Mouse (Mus musculus): ENCODE data around the gene G6pc3. TPM values are rescaled to one million over a fixed set of nuclear protein-coding genes. Genes with fewer than 3 reads are reported as not detected.

Gene G6pc3
- polyA plus RNA-seq, 1 experiment from 2014 or later = 46.0 TPM

DNA sequence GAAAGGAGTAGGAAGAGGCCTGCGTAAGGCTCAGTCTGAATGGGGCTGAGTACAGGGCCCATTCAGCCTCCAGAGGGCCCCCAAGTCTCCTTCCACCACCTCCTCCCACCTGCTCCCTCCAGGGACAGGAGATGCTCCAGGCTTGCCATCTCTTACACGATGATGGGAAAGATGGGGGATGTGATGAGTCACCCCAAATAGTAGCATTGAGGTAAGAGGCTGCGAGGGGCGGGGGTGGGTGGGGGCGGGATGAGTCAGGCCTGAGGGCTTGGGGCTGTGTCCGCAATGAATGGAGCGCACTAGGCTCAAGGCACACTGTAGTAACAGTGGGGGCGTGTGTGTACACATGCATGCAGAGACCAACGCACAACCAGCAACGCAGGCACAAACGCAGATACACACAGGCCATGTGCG, 12.0 kb downstream of the G6pc3 start:
- WGBS = 78% methylated on average over 12 of the region's 12 CpGs
- ATAC-seq (ENCODE audit: low FRiP score, low TSS enrichment) = no peak
- H3K27me3 ChIP-seq (ENCODE audit: insufficient read depth, low read length) = no peaks in the 10 kb centered on the region
- no peaks in the 10 kb centered on the region for H3K4me1 ChIP-seq (ENCODE audit: insufficient read depth, low read length)
- no peak overlapping the region for H3K9ac ChIP-seq (replicated peaks; ENCODE audit: low read length)
- H3K27ac ChIP-seq (ENCODE audit: low read length) = no peak overlapping the region
- peaks cover 49% of the 10 kb centered on the region for H3K36me3 ChIP-seq (ENCODE audit: insufficient read depth, low read length)
- no peak overlapping the region for H3K4me2 ChIP-seq (replicated peaks; ENCODE audit: low read depth, low read length)
- H3K9me3 ChIP-seq (ENCODE audit: low read length) = no peaks in the 10 kb centered on the region
- H3K4me3 ChIP-seq (ENCODE audit: low read length) = no peak overlapping the region

DNA sequence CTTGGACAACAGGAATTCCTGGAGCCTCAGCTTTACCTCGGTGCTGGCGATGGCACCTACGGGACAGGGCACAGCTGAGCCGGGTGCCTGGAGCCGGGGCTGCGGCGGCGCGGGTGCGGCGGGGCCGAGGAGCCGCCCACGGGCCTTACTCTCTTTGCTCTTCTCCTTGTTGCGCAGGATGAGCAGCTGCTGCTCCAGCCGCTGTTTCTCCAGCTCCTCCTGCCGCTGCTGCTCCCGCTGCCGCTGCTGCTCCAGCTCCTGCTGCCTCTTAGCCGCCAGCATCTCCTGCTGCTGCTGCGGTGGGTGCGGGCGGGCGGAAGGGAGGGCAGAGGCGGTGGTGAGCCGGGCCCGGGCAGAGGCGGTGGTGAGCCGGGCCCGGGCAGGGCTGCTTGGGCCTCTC, 17.1 kb downstream of the G6pc3 start:
- ATAC-seq (ENCODE audit: low FRiP score, low TSS enrichment) = no peak
- Histone ChIP-seq H3K27ac (ENCODE audit: low read length) (no peak overlapping the region), H3K4me3 (ENCODE audit: low read length) (no peak overlapping the region), H3K4me2 (replicated peaks; ENCODE audit: low read depth, low read length) (no peak overlapping the region), H3K27me3 (ENCODE audit: insufficient read depth, low read length) (no peaks in the 10 kb centered on the region), H3K4me1 (ENCODE audit: insufficient read depth, low read length) (peaks cover 34% of the 10 kb centered on the region), H3K36me3 (ENCODE audit: insufficient read depth, low read length) (peaks cover 27% of the 10 kb centered on the region), H3K9me3 (ENCODE audit: low read length) (no peaks in the 10 kb centered on the region), H3K9ac (replicated peaks; ENCODE audit: low read length) (no peak overlapping the region)
- 67% methylated on average over 30 of the region's 30 CpGs for WGBS

DNA sequence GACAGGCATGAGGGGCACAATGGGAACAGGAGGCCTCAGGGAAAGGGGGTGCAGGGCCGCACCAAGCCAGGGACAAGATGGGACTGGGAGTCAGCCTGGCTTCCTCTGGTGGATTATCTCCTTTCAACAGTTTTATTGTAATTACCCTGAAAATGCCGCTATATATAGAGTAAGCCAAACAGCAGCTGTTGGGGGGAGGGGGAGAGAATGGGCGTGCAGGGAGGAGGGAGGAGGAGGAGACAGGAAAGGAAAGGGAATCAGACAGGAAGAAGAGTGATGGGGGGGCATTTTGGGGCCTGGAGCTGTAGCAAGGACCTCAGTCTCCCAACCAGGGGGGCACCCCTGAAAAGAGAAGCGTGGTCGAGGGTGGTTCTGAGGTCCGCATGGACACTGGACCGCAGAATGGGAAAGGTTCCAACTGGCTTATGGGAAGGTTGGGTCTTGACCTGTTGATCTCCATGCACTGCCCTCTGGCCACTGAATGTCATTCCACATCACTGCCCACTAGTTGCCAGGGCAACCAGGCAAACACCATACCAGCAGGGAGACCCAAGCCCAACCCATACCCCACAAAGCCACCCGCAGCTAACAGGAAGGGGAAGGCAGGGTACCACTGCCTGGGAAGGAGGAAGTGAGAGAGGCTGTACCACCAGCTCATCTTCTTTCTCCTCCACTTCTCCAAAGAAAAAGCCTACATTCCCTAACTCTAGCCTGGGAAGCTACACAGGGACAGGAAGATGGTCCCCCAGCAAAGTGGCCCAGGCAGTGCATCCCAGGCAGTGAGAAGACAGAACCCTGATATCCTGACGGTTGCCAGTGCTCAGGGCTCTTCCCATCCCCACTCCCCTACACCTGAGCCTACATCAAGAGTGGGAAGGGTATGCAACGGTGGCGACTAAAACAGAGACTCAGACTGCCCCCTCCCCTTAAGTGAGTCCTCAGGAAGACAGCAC, 18.7 kb downstream of the G6pc3 start:
- Histone ChIP-seq H3K4me1 (ENCODE audit: insufficient read depth, low read length) (peaks cover 43% of the 10 kb centered on the region), H3K4me3 (ENCODE audit: low read length) (no peak overlapping the region), H3K27ac (ENCODE audit: low read length) (peak overlapping the region; percentile 51; the same call in 1 of the 2 replicates), H3K9ac (replicated peaks; ENCODE audit: low read length) (no peak overlapping the region), H3K36me3 (ENCODE audit: insufficient read depth, low read length) (peaks cover 17% of the 10 kb centered on the region; the same call in 1 of the 2 replicates), H3K4me2 (replicated peaks; ENCODE audit: low read depth, low read length) (peak overlapping the region; percentile 26; the same call in 1 of the 2 replicates), H3K9me3 (ENCODE audit: low read length) (no peaks in the 10 kb centered on the region), H3K27me3 (ENCODE audit: insufficient read depth, low read length) (no peaks in the 10 kb centered on the region)
- 50% methylated on average over 11 of the region's 11 CpGs for WGBS
- ATAC-seq (ENCODE audit: low FRiP score, low TSS enrichment) = no peak; the same call in 1 of the 2 replicates

DNA sequence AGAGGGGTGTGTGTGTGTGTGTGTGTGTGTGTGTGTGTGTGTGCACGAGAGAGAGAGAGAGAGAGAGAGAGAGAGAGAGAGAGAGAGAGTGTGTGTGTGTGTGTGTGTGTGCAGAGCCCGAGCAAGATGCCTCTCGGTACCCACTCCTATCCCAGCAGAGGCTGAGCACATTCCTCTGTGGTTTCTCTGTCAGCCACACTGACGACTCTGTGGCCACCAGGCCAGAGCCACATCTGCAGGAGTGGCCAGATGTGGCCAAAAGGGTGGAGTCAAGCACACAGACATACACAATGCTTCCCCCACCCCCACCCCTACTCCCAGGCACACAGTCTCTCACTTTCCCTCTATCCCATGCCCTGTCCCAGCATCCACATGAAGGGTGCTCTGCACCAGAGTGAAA, 19.4 kb downstream of the G6pc3 start:
- Histone ChIP-seq H3K4me1 (ENCODE audit: insufficient read depth, low read length) (peaks cover 44% of the 10 kb centered on the region), H3K4me2 (replicated peaks; ENCODE audit: low read depth, low read length) (no peak overlapping the region), H3K36me3 (ENCODE audit: insufficient read depth, low read length) (peaks cover 16% of the 10 kb centered on the region; the same call in 1 of the 2 replicates), H3K27me3 (ENCODE audit: insufficient read depth, low read length) (no peaks in the 10 kb centered on the region), H3K9me3 (ENCODE audit: low read length) (no peaks in the 10 kb centered on the region), H3K9ac (replicated peaks; ENCODE audit: low read length) (no peak overlapping the region; the same call in 1 of the 2 replicates), H3K4me3 (ENCODE audit: low read length) (no peak overlapping the region), H3K27ac (ENCODE audit: low read length) (no peak overlapping the region)
- no peak for ATAC-seq (ENCODE audit: low FRiP score, low TSS enrichment)
- WGBS = 56% methylated on average over 3 of the region's 4 CpGs

DNA sequence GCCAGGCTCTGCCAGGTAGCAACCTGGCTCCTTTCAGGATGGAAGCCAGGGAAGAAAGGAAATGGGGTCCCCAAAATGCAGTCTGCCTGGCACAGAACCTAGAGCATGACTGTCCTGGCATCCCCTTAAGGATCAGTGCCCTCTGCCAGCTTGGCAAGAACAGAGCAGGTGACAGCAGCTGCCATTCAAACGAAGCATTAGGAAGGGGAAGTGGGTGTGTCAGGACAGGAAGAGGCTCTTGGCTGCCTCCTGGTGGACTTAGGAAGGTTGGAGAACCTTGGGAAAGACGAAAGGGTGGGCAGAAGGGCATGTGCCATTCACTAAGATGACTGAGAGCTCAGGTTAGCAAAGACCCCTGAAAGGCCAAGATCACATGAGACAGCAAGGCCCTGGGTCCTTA, 20.3 kb downstream of the G6pc3 start:
- Histone ChIP-seq H3K27me3 (ENCODE audit: insufficient read depth, low read length) (no peaks in the 10 kb centered on the region), H3K9ac (replicated peaks; ENCODE audit: low read length) (no peak overlapping the region), H3K36me3 (ENCODE audit: insufficient read depth, low read length) (peaks cover 9% of the 10 kb centered on the region; the same call in 1 of the 2 replicates), H3K9me3 (ENCODE audit: low read length) (no peaks in the 10 kb centered on the region), H3K4me1 (ENCODE audit: insufficient read depth, low read length) (peaks cover 53% of the 10 kb centered on the region), H3K4me2 (replicated peaks; ENCODE audit: low read depth, low read length) (no peak overlapping the region), H3K27ac (ENCODE audit: low read length) (no peak overlapping the region), H3K4me3 (ENCODE audit: low read length) (no peak overlapping the region)
- no peak for ATAC-seq (ENCODE audit: low FRiP score, low TSS enrichment)
- 35% methylated on average over 2 of the region's 2 CpGs for WGBS

DNA sequence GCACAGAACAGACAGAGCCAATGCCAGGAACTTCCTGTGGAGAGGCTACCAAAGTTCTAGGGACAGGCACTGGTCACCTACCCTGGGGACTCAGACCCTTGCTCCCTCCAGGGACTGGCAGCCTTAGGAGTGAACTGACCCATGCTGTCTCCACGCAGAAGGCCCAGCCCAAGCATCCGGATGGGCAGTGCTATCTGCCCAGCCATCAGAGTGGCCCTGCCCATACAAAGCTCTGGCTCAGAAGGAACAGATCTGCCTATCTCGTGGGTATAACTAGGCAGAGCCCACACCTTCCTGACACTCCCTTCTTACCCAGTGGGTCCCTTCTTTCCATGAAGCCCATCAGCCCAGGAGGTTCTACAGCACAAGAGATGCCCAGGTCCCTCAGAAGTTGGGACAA, 20.8 kb downstream of the G6pc3 start:
- H3K27ac ChIP-seq (ENCODE audit: low read length) = no peak overlapping the region
- peaks cover 9% of the 10 kb centered on the region; the same call in 1 of the 2 replicates for H3K36me3 ChIP-seq (ENCODE audit: insufficient read depth, low read length)
- WGBS = 65% methylated on average over 3 of the region's 3 CpGs
- ATAC-seq (ENCODE audit: low FRiP score, low TSS enrichment) = no peak
- H3K4me3 ChIP-seq (ENCODE audit: low read length) = no peak overlapping the region
- H3K4me1 ChIP-seq (ENCODE audit: insufficient read depth, low read length) = peaks cover 58% of the 10 kb centered on the region
- no peak overlapping the region for H3K4me2 ChIP-seq (replicated peaks; ENCODE audit: low read depth, low read length)
- H3K27me3 ChIP-seq (ENCODE audit: insufficient read depth, low read length) = no peaks in the 10 kb centered on the region
- no peaks in the 10 kb centered on the region for H3K9me3 ChIP-seq (ENCODE audit: low read length)
- no peak overlapping the region for H3K9ac ChIP-seq (replicated peaks; ENCODE audit: low read length)

DNA sequence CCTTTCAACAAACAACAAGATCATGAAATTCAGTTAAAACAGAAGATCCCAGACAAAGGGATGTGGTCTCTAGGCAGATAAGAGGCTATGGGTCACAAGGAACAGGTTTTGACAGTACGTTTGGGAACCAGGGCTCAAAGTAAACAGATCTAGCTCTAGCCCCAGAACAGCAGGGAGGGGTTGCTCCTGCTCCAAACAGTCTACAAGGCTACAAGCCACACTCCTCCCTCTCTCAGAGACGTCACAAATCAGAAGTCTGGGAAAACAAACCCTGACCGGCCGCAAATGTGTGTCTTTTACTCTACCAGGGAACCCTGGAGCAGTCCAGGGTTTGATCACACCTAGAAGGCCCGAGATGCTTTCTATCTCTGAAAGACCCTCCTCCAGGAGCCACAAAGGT, 21.6 kb downstream of the G6pc3 start:
- no peak for ATAC-seq (ENCODE audit: low FRiP score, low TSS enrichment)

DNA sequence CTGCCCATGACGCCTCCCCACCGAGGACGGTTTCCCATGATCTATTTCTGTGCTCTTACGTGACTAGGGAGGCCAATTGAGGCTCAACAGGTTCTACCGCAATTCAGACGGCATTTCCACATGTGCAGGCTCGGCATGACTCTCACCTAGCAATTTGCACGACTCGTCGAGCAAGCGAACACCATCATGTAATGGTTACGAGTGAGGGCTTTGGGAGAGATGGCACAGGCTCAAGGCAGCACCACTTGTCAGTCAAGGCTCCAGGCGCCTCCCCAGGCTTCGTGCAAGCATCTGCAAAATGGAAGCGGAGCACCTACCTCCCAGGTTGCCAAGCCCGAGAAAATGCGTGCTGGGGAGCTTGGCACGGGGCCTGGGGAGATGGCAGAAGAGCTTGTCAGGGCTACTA, 22.5 kb downstream of the G6pc3 start:
- H3K4me2 ChIP-seq (replicated peaks; ENCODE audit: low read depth, low read length) = no peak overlapping the region
- WGBS = 50% methylated on average over 18 of the region's 18 CpGs

More for the DNA sequence above, 21.6 kb downstream of the G6pc3 start:
- H3K9me3 ChIP-seq (ENCODE audit: low read length) = no peaks in the 10 kb centered on the region
- peaks cover 66% of the 10 kb centered on the region for H3K4me1 ChIP-seq (ENCODE audit: insufficient read depth, low read length)
- H3K27ac ChIP-seq (ENCODE audit: low read length) = no peak overlapping the region
- H3K9ac ChIP-seq (replicated peaks; ENCODE audit: low read length) = no peak overlapping the region
- H3K27me3 ChIP-seq (ENCODE audit: insufficient read depth, low read length) = no peaks in the 10 kb centered on the region
- H3K4me3 ChIP-seq (ENCODE audit: low read length) = no peak overlapping the region
- no peak overlapping the region for H3K4me2 ChIP-seq (replicated peaks; ENCODE audit: low read depth, low read length)
- peaks cover 8% of the 10 kb centered on the region; the same call in 1 of the 2 replicates for H3K36me3 ChIP-seq (ENCODE audit: insufficient read depth, low read length)
- 31% methylated on average over 5 of the region's 5 CpGs for WGBS

DNA sequence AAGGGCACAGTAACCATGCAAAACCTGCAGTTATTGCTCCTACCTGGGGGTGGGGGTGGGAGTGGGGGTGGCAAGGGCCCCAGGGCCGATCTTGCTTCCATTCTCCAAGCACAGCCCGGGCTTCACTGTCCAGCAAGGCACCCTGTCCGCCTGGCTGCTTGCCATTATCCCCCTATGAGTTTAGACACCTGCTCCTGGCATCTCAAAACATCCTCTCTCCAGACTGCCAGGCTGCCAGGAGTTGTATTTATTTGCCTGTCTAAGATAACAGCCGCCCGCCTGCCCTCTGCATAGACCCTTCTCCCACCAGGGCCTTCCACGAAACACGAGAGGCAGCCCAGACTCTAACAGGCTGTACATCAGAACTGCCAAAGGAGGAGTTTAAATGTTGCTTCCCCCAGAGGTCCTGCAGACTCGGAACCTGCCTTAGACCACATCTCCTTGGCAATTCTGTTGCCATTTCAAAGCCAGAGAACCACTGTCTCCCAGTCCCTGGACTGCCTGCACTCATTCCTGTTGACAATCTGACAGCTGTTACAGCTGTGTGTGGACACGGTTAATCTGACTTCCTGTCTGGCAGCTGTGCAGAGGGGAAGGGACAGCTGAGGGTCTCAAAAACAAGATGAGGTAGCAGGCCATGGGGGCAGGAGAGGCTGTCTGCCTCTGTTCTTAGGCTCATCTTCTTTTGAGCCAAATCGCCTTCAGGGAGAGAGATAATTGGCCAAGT, 25.2 kb downstream of the G6pc3 start:
- WGBS = 29% methylated on average over 10 of the region's 10 CpGs
- H3K9ac ChIP-seq (replicated peaks; ENCODE audit: low read length) = no peak overlapping the region
- ATAC-seq (ENCODE audit: low FRiP score, low TSS enrichment) = no peak

More for the DNA sequence above, 22.5 kb downstream of the G6pc3 start:
- H3K9ac ChIP-seq (replicated peaks; ENCODE audit: low read length) = no peak overlapping the region
- H3K4me1 ChIP-seq (ENCODE audit: insufficient read depth, low read length) = peaks cover 75% of the 10 kb centered on the region
- no peaks in the 10 kb centered on the region for H3K9me3 ChIP-seq (ENCODE audit: low read length)
- H3K4me3 ChIP-seq (ENCODE audit: low read length) = no peak overlapping the region
- H3K27me3 ChIP-seq (ENCODE audit: insufficient read depth, low read length) = no peaks in the 10 kb centered on the region
- H3K36me3 ChIP-seq (ENCODE audit: insufficient read depth, low read length) = no peaks in the 10 kb centered on the region
- no peak overlapping the region for H3K27ac ChIP-seq (ENCODE audit: low read length)
- ATAC-seq (ENCODE audit: low FRiP score, low TSS enrichment) = no peak

More for the DNA sequence above, 25.2 kb downstream of the G6pc3 start:
- Histone ChIP-seq H3K27me3 (ENCODE audit: insufficient read depth, low read length) (no peaks in the 10 kb centered on the region), H3K4me3 (ENCODE audit: low read length) (no peak overlapping the region), H3K9me3 (ENCODE audit: low read length) (no peaks in the 10 kb centered on the region), H3K36me3 (ENCODE audit: insufficient read depth, low read length) (no peaks in the 10 kb centered on the region), H3K4me1 (ENCODE audit: insufficient read depth, low read length) (peaks cover 78% of the 10 kb centered on the region), H3K27ac (ENCODE audit: low read length) (peak overlapping the region; percentile 52), H3K4me2 (replicated peaks; ENCODE audit: low read depth, low read length) (no peak overlapping the region)

All from kidney, embryonic 16.5 days (tissue).